Mouse (Mus musculus) Patski (cell line): ENCODE measurements at regions not wholly inside any gene's neighbourhood (a gene's known extent, or its start where the extent isn't known, plus 50 kb on each side); places are given as distances from the start of the nearest gene placed in this dataset.

Experiments used
- ATAC-seq: fragments of 100-300 bp; one replicate; pipeline ENCODE4 v1.8.0; 2021
- CTCF ChIA-PET: fragments of 350-600 bp; sonication (Branson Sonifier 250); formaldehyde crosslinking; loops from one replicate; lab custom pipeline; 2022; ENCODE audit warnings: inconsistent platforms; lab: Charles Lee
- POLR2A ChIA-PET: fragments of 350-600 bp; sonication (Branson Sonifier 250); formaldehyde crosslinking; loops from one replicate; lab custom pipeline; 2022; ENCODE audit warnings: antibody characterized with exemption, inconsistent platforms; lab: Charles Lee
- DNase-seq: peaks from one replicate; pipeline ENCODE4 v3.0.0-alpha.2; 2011; ENCODE audit warnings: low read depth, low spot score
- H3K27me3 ChIP-seq: fragments of 371-371 bp; one replicate; pipeline ENCODE4 v1.5.1; 2021
- CTCF ChIP-seq: fragments of 100-300 bp; IDR thresholded peaks from one replicate; pipeline ENCODE4 v1.5.1; 2021
- in situ Hi-C: fragments of 300-500 bp; cut with MboI; formaldehyde crosslinking; loops from 3 replicates; pipeline ENCODE4 v1.11.1; 2018; ENCODE audit warnings: low pct_unique_long_range_greater_than_20kb, mixed read lengths

- DNase-seq (no peak), ATAC-seq (no peak)
- TF ChIP-seq CTCF = no peak
- CTCF ChIA-PET = interaction anchor here (1.2 kb wide), 1 partner anchor 13 kb away, joined by 4 read pairs; no protein-coding TSS in a partner anchor
- POLR2A ChIA-PET = no interaction called here
- H3K27me3 ChIP-seq = no peaks in the 10 kb centered on the region
- in situ Hi-C loops = no loop called here
Observed at GRCm38 (mm10) chr2:38449092-38449491, 62.4 kb upstream of the Nek6 start.

DNA sequence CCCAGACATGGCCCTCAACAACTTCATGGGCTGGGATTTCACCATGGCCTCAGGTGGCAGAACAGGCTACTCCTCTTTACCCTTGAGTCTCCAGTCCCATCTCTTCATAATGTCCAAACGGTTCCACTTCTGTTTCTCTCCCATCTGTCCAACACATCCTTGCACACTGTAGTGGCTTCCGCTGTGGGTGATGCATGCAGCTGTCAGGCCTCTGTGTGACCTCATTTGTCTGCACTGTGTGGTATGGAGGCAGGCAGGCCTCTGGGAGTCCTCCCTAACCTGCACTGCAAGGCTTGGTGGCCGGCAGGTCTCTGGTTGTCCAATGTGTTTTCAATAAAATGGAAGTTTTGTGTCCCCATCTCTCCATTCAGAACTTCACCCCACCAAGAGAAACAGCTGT, 54.9 kb upstream of the Nek6 start:
- DNase-seq = no peak
- in situ Hi-C loops = no loop called here
- ChIA-PET CTCF (interaction anchor here (0.8 kb wide), 1 partner anchor 27 kb away, joined by 3 read pairs; no protein-coding TSS in a partner anchor), POLR2A (no interaction called here)
- ATAC-seq = no peak
- no peaks in the 10 kb centered on the region for H3K27me3 ChIP-seq
- no peak for TF ChIP-seq CTCF

GRCm38 (mm10) chr2:38460367-38460766, 51.1 kb upstream of the Nek6 start:
- TF ChIP-seq CTCF = no peak
- ChIA-PET POLR2A (no interaction called here), CTCF (no interaction called here)
- DNase-seq (no peak), ATAC-seq (no peak)
- H3K27me3 ChIP-seq = no peaks in the 10 kb centered on the region
- in situ Hi-C loops = no loop called here

DNA sequence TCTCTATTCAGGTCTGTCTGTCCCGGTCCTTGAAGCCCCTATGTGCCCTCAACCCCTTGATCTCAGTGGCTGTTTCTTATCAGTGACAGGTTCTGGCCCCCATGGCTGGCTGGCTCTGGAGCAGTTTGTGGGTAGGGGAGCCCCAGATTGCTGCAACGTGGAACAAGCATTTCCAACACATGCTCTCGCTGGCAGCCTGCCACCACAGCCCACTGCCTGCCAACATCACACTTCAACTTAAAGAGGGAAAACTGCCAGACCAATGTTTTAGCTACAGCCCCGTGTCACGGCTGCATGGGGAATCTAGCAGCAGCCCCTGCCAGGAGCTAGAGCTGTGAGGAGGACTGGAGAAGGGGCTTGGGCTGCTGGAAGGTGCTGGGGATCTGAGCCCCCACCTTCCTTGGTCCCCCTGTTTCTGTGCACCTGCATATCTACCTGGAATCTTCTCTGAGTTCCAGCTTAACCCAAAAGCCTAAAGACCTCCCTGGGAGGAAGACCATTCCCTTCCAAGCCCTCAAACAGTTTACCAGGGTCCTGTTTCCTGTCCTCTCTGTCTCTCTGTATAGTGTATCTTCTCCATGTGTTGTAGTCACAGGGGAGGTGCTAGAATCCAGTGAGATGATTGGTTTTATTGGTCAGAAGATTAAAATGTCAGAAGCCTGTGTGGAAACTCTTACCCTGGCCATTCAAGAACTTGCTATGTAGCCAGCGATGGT, 50.5 kb upstream of the Nek6 start:
- no peaks in the 10 kb centered on the region for H3K27me3 ChIP-seq
- TF ChIP-seq CTCF = no peak
- CTCF ChIA-PET = no interaction called here
- POLR2A ChIA-PET = no interaction called here
- in situ Hi-C loops = no loop called here
- DNase-seq (no peak), ATAC-seq (no peak)
